Comparison of ENCODE assay signal across 8 mouse cellular contexts in the genomic region with DNA sequence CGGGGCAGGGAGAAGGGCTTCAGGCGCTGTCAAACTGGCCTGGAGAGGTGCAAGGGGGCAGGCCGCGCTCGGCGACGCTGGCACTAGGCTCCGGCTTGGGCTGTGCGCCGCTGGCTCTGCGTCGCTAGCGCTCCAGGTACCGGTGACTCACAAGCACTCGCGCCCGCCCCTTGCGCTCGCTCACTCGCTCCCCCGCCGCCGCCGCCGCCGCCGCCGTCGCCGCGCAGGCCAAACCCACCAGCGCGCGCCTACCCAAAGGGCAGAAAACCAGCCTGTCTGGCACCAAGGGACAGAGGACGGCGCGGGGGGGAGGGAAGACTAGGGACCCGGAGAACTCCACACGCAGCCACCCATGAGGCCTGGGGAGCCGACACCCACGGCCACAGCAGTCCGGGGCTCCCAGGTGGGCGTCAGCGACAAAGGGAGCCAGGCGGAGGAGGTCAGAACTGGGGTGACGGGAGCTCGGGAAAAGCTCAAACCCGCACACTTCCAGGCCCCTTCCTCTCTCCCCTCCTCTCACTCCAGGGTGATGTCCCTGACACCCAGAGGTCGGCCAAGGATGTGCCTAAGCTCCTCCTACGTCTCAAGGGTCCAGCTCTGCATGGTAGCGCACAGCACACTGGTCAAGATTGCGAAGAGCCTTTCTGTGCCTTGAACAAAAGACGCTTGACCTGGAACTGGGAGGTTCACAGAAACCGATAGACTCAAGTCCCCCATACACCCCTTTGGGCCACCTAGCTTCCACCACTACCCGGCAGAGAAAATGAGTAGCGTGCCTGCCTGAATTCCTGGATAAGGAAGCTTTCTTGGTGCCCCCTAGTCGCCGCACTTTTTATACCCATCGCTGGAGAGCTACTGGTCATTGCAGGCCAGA. TPM values are rescaled to one million over a fixed set of nuclear protein-coding genes. Genes with fewer than 3 reads are reported as not detected.
DNase-seq lines count a peak whose midpoint lies in the region; ATAC-seq and TF ChIP-seq lines count a peak whose summit lies in the region.

Gene Nebl (minus strand): TSS at position 508 of the 874 bp plus-strand sequence.

- H3K9ac ChIP-seq in heart, adult 2 months (ENCODE audit: low read depth, low read length): peak within 1 kb of the TSS; percentile 73
- no peak within 1 kb of the TSS for H3K9ac ChIP-seq in liver, embryonic 11.5 days (ENCODE audit: low read depth, low read length)

- no peak for TF ChIP-seq EP300 in heart, adult 2 months (IDR thresholded peaks at IDR 0.05; ENCODE audit: insufficient read depth, low read depth, low read length)

- peak within 1 kb of the TSS; percentile 54 for H3K4me3 ChIP-seq in heart, adult 2 months
- H3K4me3 ChIP-seq in liver, embryonic 11.5 days (ENCODE audit: low read depth, low read length): peak within 1 kb of the TSS; percentile 55

- no peaks in the 10 kb centered on the region for H3K79me2 ChIP-seq in heart, adult 2 months (replicated peaks; ENCODE audit: control insufficient read depth, insufficient read depth, low read length)

- no peak for TF ChIP-seq CTCF in heart, adult 2 months (IDR thresholded peaks at IDR 0.05)

- H3K4me1 ChIP-seq in heart, adult 2 months (ENCODE audit: control insufficient read depth, insufficient read depth, low read length): no peaks in the 10 kb centered on the region; the same call in 1 of the 2 replicates
- H3K4me1 ChIP-seq in liver, embryonic 11.5 days (replicated peaks; ENCODE audit: control insufficient read depth, insufficient read depth, low read length): peaks cover 3% of the 10 kb centered on the region

- H3K9me3 ChIP-seq in liver, embryonic 11.5 days (ENCODE audit: control insufficient read depth, low read length): no peaks in the 10 kb centered on the region

- intact Hi-C loops in heart, adult 2 months (cut with DNase I): no loop called here

- peak; percentile 70 for ATAC-seq in common myeloid progenitor, adult 5-6 weeks (replicated peaks; ENCODE audit: low read depth, poor library complexity, severe bottlenecking)
- ATAC-seq in liver, embryonic 11.5 days (replicated peaks; ENCODE audit: low FRiP score): peak; percentile 51; the same call in 1 of the 2 replicates

- peak; percentile 73 to 78 for DNase-seq in lung, adult 18-20 months
- DNase-seq in lung, postnatal 25 days (ENCODE audit: low spot score): no peak
- DNase-seq in heart, adult 2 months: peak; percentile 49 to 55
- peak; percentile 60 for DNase-seq in kidney, postnatal 10 days
- peak; percentile 57 for DNase-seq in liver, embryonic 11.5 days (ENCODE audit: low spot score)
- peak; percentile 51 to 56 for DNase-seq in natural killer cell, adult 2 months (ENCODE audit: low spot score in 2 of 2)
- peak; percentile 68 for DNase-seq in thymus, postnatal 14 days

- peaks cover 11% of the 10 kb centered on the region for H3K27me3 ChIP-seq in heart, adult 2 months (ENCODE audit: control insufficient read depth, insufficient read depth, low read length)
- peaks cover 45% of the 10 kb centered on the region for H3K27me3 ChIP-seq in liver, embryonic 11.5 days (replicated peaks; ENCODE audit: control insufficient read depth, insufficient read depth, low read length)

- H3K4me2 ChIP-seq in liver, embryonic 11.5 days: peak within 1 kb of the TSS; percentile 90

- H3K36me3 ChIP-seq in heart, adult 2 months (ENCODE audit: control insufficient read depth, insufficient read depth, low read length): no peaks in the 10 kb centered on the region
- H3K36me3 ChIP-seq in liver, embryonic 11.5 days (ENCODE audit: control insufficient read depth, insufficient read depth, low read length): no peaks in the 10 kb centered on the region

- 2% methylated on average over 56 of the region's 59 CpGs for WGBS in heart, adult 2 months
- 2% methylated on average over 56 of the region's 59 CpGs for WGBS in liver, embryonic 11.5 days

- peak within 1 kb of the TSS; percentile 24 for H3K27ac ChIP-seq in heart, adult 2 months
- H3K27ac ChIP-seq in liver, embryonic 11.5 days (ENCODE audit: low read depth, low read length): no peak within 1 kb of the TSS

- no peak for TF ChIP-seq POLR2A in heart, adult 2 months (IDR thresholded peaks at IDR 0.05; ENCODE audit: insufficient read depth, low read depth, low read length)

RNA-seq across cellular contexts. Expression of gene Nebl, which starts in this region (rescaled TPM):
- total RNA-seq in common myeloid progenitor, adult 5-6 weeks (2017): 0.18 and 0.82 TPM in 2 replicates
- total RNA-seq in heart, adult 2 months (2021): 100 to 1,000 TPM; 304 to 335 TPM
- 152 and 258 TPM in 2 replicates for polyA plus RNA-seq in heart, adult 2 months (2012; rRNA removed)
- polyA plus RNA-seq in liver, embryonic 11.5 days (2014; fragmentation: Nextera tagmentation; extraction: Ambion mirVana): 1.7 and 3.1 TPM in 2 replicates

Comparison
In these comparisons a context has a peak if more than half of its experiments do, and no peak if none do; other contexts are left out.
1. RNA of gene Nebl (total RNA-seq): 304 to 335 TPM in heart, adult 2 months; 0.18 to 0.82 TPM in common myeloid progenitor, adult 5-6 weeks; every median in the first group is over 100 times any median in the second.
2. RNA of gene Nebl (polyA plus RNA-seq): 152 to 258 TPM in heart, adult 2 months; 1.7 to 3.1 TPM in liver, embryonic 11.5 days; every median in the first group is over 10 times any median in the second.
3. Peak in ATAC-seq in common myeloid progenitor, adult 5-6 weeks; RNA of the gene not detected or under 1 TPM.